Mouse (Mus musculus): ENCODE results near the gene Rgs12. TPM values are rescaled to one million over a fixed set of nuclear protein-coding genes. Genes with fewer than 3 reads are reported as not detected.
A peak's percentile ranks its signal among the peaks of the same experiment; 100 is the strongest.

Gene Rgs12
- total RNA-seq (2021): 10 to 100 TPM; 18.9 to 20.4 TPM
- long read RNA-seq, experiment 1, full-length matches to known transcripts: 2 of 10 reads
- long read RNA-seq, experiment 1, partial matches to known transcripts: 6 of 10 reads
- long read RNA-seq, experiment 1, other reads (novel, unspliced or antisense): 2 of 10 reads
- long read RNA-seq, experiment 2, full-length matches to known transcripts: 1 of 5 reads
- long read RNA-seq, experiment 2, partial matches to known transcripts: 2 of 5 reads
- long read RNA-seq, experiment 2, other reads (novel, unspliced or antisense): 2 of 5 reads

DNA sequence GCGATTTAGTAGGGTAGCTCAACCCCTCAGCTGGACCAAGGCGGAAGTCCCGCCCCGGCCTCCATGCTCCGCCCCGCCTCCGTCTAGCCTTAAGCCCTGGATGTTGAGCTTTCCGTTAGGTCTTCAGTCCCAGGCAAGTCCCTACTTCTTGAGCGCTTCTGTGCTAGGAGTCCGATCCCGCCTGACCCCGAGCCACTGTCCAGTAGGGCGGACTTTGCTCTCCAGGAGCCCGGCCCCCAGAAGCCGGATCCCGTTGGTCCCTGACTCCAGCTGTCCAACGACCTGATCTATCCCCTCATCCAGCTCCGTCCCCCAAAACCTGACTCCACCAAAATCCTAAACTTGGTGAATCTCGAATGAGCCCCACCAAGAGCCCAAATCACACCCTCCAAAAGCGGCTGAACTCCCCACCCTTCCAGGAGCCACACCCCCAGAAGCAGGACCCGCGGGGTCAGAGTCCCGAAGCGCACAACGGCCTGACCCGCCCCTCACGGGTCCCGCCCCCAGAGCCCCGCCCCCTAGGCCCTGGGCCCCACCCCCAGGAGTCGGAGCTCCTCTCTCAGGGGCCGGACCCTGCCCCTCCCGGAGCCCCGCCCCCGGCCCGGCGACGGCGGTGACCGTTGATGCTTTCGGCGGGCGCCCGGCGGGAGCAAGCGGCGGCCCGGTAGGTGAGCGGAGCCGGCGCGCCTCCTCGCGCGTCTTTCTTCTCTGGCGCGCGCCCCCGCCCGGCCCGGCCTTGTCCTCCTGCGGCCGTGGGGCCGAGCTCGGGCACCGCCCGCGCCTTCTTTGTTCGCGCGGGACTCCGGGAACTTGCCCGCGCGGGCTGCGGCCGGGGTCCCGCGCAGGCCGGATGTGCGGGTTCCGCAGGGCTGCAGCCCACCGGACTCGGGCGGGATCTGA is at the start of gene Rgs12:
Gene Rgs12, plus strand, starts transcription at position 585 of the 900 bp plus-strand sequence.
- DNase-seq: peak; percentile 87 to 91

DNA sequence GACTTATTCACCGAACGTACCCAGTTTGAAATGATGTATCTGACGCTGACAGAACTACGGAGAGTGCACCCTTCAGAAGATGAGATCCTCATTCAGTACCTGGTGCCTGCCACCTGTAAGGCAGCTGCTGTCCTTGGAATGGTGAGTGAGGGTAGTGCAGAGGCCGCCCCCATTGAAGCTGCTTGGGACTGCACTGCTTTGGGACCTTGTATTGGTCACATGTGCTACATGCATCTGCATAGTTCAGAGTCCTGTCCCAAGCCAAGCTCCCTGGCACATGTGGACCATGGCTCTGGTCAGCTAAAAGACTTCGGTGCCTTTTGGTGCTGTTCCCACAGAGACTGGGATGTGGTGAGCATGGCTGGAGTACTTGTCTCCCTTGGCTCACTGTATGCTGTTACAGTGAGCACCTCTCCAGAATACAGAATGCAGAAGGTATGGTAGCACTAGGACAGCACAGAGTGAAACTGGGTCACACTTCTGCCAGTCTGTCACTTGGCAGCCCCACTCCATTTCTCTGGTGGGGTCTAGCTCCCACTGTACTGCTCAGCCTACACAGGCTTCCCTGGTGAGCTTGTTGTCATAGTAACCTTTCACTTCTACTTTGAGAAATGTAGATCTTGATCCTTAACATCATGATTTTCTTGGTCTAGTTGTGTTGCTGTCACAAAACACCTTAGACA is 49.3 kb upstream of the Rgs12 start:
- DNase-seq: no peak

DNA sequence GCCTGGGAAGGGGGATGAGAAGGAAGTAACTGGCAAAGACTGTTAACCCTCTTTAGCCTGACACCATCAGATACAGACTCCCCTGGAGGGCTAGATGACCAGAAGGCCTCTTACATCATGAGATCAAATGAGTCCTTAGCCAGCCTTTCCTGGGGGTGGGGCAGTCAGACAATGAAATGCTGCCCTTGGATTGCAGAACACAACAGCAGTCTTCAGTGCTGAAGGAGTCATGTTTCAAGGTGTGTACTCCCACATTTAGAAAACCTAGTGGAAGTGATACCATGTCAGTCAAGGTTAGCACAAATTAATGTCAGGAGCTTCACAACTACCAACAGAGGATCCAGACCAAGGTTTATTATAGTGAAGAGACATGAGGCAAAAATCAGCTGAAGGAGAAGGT is 46.9 kb upstream of the Rgs12 start:
- no peak for DNase-seq

DNA sequence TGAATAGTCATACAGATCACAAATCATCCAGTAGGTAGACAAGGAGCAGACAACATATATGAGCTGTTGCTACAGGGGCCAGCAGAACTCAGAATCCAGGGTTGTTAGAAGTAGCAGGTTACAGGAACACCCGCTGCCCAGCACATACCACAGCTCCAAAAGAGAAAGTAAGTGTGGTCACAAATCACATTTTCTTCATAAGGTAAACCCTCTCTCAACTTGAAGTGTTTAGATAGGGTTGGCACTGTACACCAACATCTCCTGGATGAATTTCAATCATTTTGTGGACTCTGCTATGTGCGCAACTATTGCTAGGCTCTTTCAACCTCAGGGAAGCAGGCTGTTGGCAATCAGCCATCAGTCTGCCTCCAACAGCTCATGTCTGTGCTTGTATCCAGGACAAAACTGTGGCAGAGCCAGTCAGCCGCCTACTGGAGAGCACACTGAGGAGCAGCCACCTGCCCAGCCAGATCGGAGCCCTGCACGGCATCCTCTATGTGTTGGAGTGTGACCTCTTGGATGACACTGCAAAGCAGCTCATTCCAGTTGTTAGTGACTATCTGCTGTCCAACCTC is 46.3 kb upstream of the Rgs12 start:
- peak; percentile 43 to 54 for DNase-seq

DNA sequence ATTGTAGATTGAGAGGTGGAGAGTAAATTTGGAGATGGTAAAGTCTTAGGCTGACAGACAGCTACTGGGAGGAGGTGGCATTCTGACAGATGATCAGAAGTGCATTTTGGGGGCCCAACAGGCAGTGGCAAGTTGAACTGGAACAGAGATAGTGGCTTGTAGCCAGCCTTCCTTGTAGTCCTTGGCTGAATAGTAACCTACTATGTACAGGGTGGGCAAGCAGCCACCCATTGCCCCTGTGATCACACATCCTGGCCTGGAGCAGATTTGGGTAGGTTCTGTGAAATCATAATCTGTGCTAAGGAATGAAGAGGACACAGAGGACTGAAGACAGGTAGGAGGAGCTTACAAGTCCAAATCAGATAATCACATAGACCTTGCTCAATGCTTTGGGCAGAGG is 44.8 kb upstream of the Rgs12 start:
- no peak for DNase-seq

DNA sequence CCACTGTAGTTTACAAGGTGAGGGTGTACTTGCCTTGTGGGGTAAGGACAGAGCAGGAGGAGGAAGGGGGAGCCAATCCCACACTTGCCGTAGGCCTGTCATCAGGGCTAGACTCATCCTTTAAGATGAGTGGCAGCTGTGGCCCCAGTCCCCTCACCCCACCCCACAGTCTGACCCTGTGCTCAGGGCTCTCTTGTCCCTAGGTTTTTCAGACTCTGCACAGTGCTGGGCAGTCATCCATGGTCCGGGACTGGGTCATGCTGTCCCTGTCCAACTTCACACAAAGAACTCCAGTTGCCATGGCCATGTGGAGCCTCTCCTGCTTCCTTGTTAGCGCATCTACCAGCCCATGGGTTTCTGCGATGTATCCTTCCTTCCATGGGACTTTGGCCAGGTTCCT is 42.0 kb upstream of the Rgs12 start:
- no peak for DNase-seq

DNA sequence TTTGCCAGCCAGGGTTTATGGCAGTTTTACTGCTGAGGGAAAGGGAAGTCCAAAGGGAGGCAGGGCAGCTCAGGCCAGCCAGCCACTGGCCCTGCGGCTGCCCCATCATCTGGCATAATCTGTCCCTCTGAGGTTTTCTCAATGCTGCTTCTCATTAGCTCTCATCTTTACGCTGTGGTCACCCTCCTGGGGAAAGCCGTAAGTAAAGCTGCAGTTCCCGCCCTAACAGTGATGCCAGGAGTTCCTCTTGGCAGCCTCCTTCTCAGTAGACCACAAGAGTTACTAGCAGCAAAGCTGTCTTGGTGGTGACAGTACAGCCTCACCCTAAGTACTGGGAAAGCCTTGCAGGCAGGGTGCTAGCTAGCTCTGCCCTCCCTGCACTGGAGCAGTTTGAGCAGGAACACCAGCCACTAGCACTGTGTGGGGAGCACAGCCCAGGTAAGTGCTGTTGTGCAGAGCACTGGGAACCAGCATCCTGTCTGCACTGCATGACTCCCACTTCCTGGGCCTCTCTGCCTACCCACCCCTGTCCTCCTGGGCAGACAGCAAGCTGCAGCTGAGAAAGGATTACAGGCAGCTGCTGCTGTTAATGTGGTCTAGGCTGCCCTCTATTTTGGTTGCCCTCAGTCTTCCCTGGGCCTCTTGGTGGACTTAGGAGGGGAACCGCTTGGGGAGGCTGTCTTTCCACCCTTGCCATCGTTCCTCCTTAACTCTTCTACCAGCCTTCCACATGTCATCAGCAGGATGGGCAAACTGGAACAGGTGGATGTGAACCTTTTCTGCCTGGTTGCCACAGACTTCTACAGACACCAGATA is 41.1 kb upstream of the Rgs12 start, which contains the start of gene Msantd1:
Gene Msantd1, plus strand, starts transcription at position 103 of the 816 bp plus-strand sequence.
- DNase-seq: no peak

DNA sequence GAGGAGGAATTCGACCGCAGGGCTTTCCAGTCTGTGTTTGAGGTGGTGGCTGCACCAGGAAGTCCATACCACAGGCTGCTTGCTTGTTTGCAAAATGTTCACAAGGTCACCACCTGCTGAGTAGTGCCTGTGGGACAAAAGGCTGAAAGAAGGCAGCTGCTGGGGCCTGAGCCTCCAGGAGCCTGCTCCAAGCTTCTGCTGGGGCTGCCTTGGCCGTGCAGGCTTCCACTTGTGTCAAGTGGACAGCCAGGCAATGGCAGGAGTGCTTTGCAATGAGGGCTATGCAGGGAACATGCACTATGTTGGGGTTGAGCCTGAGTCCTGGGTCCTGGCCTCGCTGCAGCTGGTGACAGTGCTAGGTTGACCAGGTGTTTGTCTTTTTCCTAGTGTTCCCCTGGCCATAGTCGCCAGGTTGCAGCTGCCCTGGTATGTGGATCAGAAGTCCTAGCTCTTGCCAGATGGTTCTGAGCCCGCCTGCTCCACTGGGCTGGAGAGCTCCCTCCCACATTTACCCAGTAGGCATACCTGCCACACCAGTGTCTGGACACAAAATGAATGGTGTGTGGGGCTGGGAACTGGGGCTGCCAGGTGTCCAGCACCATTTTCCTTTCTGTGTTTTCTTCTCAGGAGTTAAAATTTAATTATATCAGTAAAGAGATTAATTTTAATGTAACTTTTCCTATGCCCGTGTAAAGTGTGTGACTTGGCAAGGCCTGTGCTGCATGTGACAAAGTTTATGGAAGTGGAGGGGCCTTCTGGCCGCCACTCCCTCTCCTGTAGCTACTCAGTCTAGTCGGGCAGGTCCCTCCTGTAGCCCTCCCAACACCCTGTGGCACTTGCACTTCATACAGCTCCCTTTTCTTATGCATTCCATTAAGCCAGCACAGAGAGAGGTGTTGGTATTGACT is 40.3 kb upstream of the Rgs12 start:
- peak in 1 of 2 experiments; percentile 18 for DNase-seq

DNA sequence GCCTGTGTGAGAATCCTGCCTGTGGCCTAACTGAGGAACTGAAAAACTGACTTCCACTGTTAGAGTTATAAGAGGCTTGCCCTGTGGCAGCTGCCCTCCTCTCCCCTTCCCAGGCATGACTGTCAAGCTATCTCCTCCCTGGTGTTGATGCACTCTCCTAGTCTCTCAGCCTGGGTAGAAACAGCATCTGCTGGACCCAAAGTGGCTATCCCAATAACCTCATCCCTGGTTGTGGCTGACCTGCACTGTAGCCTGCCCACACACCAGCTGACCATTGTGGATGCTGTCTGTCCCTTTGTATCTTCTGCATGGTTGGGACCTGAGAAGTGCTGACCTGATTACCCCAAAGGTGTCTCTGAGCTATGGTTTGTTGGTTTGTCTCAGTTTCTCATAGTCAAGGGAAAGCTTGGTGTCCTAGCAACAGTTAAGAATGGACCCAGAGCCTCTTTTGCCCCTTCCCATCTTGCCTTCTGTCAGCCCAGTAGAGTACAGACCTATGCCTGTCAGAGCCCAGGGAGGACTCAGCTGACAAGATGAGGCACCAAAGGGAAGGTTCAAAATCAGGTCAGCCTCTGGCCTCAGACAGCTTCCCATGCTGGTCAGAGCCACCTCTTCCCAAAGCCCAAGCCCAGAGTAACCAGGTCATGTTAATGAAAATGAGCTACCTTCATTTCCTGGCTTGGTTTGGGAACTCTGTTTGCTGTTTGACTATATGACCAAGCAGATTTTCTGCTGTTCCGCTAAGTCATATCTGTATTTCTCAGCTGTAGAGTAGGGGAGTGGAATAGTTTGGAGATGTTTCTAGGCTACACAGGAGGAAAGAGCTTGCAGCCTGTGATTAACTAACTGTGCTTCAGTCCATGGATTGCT is 39.4 kb upstream of the Rgs12 start:
- DNase-seq: no peak

DNA sequence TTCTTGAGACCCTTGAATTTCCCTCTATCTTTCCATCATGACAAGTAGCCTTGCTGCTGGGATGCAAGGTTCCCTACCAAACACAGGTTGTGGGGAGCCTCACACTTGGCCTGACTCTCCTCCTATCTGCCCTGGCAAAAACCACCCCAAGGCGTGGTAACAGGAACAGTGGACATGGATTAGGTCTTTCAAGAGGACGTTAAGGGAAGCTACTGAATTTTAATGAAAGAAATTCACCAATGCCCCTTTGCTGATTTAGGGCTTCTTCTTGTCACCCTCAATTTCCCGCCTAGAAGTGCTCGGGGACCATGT is 38.8 kb upstream of the Rgs12 start:
- no peak for DNase-seq

DNA sequence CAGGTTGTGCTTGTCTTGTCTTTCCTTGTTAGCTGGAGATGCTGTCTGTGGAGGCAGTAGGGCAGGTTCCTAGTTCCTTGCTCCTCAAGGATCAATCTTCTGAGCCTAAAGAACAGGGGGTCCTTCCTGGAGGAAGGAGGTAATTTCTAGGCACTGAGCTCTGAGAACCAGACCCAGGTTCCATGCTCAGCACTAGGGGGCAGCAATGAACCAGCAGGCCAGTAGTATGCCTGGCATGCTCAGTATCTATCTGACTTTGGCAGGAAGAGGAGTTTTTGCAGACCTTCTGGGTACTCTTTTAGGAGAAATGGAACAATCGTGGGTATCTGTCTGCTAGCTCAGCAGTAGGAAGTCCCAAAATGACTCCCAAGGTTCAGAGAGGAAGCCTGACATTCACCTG is 33.4 kb upstream of the Rgs12 start:
- DNase-seq: peak; percentile 78 to 85

DNA sequence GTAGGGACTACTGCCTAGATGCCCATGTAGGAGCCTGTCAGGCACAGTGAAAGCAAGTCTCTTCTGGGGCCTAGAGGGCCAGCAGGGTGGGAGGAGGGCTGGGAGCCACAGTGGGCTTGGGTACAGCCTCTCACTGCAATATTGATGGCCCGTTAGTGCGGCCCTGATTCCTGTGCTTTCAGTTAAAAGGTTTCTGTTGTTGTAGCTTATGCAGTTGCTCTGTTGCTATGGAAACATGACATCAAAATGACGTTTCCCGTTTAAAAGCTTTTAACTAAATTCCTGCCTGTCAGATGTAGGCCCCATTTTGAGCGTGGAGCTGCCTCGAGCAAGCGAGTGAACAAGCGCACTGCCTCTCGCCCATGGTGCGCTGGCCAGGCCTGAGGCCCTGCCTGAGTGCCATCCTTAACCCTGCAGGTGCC is 32.0 kb upstream of the Rgs12 start:
- no peak for DNase-seq

DNA sequence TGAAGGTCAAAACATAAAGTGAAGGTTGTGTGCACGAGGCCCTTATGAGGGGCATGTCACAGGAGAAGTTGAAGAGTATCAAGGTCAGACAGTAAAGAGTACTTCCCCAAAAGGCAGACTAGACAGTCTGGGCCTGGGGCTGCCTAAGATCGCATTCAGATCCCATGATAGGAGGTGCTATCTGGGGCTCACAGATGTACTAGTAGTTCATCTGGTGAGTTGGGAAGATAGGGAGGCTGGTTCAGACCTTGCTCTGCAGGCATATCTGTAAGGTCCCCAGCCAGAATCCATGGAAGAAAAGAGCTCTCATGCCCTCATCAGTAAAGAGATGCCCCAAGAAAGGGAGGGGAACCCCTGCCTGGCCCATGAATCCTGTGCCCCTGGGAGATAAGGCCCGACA is 30.5 kb upstream of the Rgs12 start:
- DNase-seq: no peak

DNA sequence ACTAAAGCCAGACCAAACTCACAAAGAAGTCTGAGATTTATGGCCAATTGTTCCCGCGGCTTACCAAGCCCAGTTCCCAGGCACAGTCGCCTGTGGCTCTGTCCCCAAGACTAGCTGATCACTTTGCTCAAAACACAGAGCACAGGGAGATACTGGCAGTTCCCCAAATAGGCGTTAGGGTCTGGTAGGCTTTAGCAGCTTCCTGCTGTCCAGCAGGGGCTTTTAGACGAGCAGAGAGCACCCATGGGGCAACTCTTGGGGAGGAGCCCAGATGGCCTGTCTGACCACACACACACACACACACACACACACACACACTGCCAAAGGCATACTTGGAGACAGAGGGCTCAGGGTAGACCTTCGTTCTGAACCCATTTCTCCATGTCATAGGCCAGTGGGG is 26.7 kb upstream of the Rgs12 start:
- DNase-seq: no peak

DNA sequence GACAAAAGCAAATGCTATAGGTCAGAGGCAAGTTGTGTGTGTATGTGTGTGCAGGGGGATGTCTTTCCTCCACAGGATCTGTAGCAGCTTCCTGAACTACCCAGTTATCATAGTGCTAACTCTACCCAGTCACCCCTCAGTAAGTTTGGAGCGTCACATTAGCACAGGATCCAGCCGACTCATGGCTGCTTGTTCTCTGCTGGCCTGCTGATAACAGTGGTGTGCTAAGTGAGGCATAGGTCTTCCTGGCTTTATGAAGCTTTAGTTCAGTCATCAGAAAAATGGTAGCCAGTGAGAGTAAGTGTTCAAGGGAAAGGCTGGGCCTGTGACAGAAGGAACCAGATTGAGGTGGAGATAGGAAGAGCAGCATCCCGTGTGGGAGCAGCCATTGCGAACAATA is 25.3 kb upstream of the Rgs12 start:
- no peak for DNase-seq

DNA sequence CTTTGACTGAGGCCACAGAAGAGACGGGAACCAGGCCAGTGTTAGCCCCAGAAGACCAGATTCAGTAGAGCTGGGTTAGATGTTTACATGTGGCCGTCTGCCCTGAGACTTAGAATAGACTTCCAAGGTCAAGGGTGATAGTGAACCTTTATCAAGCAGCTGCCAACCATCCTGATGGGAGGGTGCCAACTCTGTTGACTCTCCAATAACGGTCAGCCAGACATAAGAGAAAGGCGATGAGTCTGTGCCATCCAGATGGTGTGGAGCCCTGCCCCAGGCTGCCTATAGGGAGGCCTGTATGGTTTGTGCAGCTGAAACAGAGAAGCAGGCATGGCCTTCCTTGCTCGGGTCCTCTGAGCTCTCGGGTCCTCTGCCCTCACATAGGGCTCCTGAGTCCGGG is 24.7 kb upstream of the Rgs12 start:
- peak in 1 of 2 experiments; percentile 28 for DNase-seq

DNA sequence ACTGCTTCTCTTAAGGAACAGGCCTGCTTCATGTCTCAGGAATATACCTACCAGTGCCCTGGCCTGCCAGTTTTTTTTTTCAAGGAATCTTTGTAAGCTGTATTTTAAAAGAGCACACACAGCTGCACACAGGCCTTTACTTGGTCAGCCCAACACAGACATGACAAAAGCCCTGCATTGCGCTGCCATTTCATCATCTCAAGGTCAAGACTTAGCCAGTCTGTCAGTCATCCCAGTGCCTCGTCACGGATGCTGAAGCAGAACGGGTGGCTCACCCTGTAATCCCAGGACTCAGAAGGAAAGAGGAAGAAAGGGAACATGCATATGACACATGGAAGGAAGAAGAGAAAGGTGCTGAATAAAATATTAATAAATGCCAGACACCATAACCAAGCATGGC is 21.6 kb upstream of the Rgs12 start:
- DNase-seq: no peak

DNA sequence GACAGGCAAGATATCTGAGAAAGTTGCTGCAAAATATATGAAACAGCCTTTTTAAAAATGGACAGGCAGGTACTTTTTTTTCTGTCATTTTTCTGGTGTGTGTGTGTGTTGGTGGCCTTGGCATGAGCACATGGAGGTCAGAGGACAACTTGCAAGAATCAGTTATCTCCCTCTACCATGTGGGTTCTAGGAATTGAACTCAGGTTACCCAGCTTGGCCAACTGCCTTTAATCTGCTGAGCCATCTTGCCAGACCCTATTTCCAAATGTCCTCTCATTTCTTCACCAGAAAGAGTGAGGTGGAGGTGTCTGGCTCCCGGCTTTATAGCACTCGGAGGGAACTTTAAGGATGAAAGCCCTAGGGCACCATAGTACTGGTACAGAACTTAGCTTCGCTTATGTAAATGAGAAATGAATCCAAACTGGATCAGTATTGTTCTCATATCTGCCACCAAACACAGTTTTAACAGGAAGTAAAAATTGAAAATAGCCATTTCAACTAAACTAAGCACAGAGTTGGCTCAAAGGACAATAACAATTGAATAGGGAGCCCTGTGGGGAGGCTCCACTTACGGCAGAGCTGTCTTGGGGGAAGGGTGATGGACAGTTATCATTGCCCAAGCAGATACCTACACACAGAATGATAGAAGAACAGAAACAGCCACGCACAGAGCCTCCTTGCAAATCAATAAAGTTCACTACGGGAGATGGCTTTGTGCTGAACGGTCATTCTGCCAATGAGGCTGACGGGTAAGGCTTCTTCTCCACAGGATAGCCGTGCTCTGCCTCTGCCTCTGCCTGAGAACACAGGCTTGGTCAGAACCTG is 18.9 kb upstream of the Rgs12 start:
- no peak for DNase-seq

DNA sequence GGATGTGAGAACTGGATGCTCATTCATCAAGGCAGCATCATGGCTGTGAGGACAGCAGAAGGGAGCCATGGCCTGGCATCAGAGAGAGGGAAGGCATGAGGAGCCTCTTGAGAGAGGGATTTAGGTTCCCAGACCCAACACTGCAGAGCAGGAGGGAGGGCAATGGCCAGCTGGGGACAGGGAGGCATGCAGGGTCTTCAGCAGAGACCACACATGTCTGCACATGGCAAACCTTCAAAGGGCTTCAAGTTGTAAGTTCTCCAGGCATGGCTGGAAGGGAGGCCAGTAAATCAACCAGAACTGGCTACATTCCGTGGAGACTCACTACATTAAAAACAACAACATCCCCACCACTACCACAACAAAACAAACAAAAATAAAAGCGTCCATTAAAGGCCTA is 18.2 kb upstream of the Rgs12 start:
- no peak for DNase-seq
